Mouse (Mus musculus) brain, embryonic 14.5 days (tissue): ENCODE results near the gene Afdn. TPM values are rescaled to one million over a fixed set of nuclear protein-coding genes. Genes with fewer than 3 reads are reported as not detected.
A peak's percentile ranks its signal among the peaks of the same experiment; 100 is the strongest.

Source experiments
- DNase-seq: peaks from one replicate; pipeline ENCODE4 v3.0.0-alpha.2; 2011; ENCODE audit warnings: low read depth
- CTCF ChIP-seq: fragments of 200-500 bp; IDR thresholded peaks from 2 replicates; pipeline ENCODE4 v1.5.1; 2012; ENCODE audit warnings: inconsistent platforms, mild to moderate bottlenecking, moderate library complexity, borderline replicate concordance; ENCODE audit not compliant: insufficient read depth, insufficient read length; ENCODE audit errors: extremely low read depth
- POLR2A ChIP-seq: fragments of 200-500 bp; IDR thresholded peaks from 2 replicates; pipeline ENCODE4 v1.6.1; 2012; ENCODE audit warnings: mild to moderate bottlenecking, inconsistent platforms, borderline replicate concordance; ENCODE audit not compliant: poor library complexity, insufficient read depth, insufficient read length, severe bottlenecking; ENCODE audit errors: extremely low read depth
- polyA plus RNA-seq: library from polyadenylated mRNA; depleted of rRNA; stranded (reverse); fragments of >200 nt; gene quantifications from 2 replicates; pipeline ENCODE4 v1.2.3, GENCODE M21; 2012

Afdn gene
- polyA plus RNA-seq, 1 experiment = 138 TPM

DNA sequence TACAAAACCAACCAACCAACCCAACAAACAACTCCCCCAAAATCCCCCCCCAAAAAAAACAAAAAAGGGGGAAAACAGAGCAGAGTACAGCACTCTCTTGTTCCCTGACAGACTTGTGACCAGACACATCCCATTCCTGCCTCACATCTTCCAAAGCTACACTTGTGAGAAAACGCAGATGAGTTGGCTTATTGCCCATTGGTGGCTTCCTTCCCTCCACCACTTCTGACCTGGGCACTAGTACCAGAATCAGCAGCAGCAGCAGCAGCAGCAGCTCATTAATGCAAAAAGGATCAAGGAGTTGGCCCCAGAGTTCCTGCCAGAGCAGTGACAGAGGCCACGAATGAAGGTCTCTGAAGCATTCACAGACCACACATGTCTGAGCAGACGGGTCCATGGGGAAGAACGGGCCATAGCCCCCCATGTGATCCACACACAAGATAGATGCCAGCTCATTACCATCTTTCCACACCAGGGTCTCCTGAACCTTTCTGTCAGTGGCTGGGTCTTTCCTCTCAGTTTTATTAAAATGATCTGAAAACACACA, 35.3 kb upstream of the Afdn start:
- peak; percentile 41 for DNase-seq
- TF ChIP-seq CTCF (no peak), POLR2A (no peak)

DNA sequence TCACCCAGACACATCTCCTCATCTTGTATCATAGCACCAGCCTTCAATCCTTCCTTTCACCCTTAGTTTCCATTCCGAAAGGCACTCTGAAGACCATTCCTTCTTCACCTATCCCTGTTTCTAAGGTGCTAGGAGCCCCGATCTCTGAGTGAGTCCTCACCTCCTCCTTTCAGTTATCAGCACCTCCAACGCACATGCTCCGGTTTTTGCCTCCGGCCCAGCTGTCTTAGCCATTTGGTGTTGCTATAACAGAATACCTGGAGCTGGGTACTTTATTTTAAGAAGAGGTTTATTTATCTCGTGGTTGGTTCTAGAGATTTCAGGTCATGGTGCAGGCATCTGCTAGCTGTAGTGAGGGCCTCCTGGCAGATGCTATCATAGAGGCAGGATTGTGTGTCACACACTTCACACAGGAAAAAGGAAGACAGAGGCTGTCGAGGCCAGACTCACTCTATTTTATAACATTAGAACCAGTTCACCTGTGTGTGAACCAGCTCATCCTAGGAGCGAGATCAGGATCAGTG, 33.4 kb upstream of the Afdn start:
- no peak for TF ChIP-seq CTCF
- TF ChIP-seq POLR2A = no peak
- no peak for DNase-seq

DNA sequence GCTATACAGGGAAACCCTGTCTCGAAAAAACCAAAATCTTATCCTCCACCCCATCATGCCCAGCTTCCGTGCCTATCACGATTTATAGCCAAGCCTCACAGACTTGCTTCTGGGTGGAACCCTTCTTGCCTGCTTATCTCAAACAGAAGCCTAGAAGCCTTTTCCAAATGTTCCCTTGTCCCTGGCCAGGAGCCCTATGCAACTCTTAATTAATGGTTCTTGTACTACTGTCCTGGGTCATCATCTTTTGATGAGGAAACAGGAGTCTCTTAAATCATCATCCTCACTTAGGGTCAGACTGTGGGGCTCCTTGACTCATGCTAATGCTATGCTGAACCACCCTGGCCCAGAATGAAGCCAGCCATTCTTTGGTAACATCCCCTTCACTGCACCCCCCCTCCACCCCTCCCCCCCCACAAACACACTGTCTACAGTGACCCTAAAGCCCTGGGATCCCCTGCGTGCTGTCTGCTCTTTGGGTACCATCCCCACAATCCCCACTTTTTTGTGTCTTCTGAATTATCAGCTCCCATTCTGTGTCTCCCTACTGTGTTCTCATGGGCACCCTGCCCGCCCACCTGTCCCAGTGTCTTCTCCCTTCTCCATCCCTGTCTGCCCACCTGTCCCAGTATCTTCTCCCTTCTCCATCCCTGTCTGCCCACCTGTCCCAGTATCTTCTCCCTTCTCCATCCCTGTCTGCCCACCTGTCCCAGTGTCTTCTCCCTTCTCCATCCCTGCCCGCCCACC, 29.2 kb upstream of the Afdn start:
- DNase-seq = no peak
- TF ChIP-seq CTCF = no peak
- no peak for TF ChIP-seq POLR2A

DNA sequence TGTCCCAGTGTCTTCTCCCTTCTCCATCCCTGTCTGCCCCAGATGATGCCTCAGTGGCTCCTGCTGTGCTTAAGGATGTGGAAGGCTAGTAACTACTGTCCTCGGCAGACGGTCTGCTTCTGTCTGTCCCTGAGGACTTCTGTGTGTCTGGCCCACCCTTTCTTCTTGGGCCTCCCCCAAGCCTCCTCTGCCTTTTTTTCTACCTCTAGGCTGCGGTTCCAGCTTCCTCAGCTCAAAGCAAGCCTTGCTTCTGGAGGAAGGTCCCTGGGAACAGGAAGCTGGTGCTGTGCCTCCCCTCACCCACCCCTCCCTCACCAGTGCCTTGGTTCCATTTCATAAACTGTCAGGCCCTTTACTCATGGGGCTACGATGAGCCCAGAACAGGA, 28.6 kb upstream of the Afdn start:
- DNase-seq = no peak
- TF ChIP-seq CTCF = no peak
- TF ChIP-seq POLR2A = no peak

DNA sequence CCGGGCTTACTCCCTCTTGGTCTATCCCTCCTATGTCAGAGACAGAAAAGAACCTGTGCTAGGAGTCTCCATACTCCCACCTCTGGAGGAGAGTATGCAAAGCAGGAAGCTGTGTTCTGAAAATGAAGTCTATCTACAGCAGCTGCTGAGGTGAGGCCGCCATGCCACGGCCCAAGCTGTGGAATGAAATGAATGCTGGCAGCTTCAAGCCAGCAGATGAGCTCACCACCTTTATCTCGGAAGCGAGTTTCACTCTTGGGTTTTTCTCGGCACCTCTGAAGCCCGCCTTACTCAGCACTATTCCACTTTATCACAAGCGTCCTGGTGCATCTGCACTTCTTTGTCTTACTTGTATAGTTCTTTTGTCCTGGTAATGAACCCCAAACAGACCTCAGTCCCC, 27.7 kb upstream of the Afdn start:
- DNase-seq = no peak
- TF ChIP-seq CTCF (no peak), POLR2A (no peak)

DNA sequence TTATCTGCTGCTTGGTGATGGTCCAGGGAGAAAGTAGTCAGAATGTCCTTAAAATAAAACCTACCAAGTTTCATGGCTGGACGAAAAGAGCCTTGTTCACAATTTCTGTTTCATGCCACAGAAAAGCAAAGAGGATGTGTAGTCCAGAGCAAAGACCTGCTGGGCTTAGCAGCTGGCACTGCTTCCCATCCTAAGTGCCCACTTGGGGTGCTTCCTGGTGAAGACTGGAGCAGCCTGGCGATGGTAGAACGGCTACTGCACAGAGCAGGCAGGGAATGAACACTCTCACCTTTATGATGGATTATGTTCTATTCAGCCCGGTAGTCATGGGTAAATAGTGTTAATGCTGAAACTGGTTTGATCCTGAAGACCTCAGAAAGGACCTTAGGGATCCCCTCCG, 26.4 kb upstream of the Afdn start:
- DNase-seq = no peak
- no peak for TF ChIP-seq POLR2A
- no peak for TF ChIP-seq CTCF

DNA sequence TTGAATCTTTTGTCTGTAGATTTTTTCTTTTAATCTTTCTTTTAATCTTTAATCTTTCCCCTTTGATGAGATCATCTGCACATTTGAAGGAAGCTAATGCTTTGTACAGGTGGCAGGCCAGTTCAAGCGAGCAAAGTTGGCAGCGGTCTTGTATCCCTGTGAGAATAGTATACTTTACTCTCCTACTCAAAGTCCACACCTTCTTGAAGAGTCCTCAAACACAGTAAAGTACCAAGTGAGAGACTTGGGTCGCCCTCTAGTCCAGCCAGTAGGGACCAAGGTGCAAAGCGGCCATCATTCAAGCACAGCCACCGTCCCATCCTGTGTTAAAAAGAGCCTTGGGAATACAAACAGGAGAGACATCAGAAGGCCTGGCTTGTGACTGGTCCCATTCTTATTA, 25.3 kb upstream of the Afdn start:
- TF ChIP-seq POLR2A = no peak
- TF ChIP-seq CTCF = no peak
- no peak for DNase-seq

DNA sequence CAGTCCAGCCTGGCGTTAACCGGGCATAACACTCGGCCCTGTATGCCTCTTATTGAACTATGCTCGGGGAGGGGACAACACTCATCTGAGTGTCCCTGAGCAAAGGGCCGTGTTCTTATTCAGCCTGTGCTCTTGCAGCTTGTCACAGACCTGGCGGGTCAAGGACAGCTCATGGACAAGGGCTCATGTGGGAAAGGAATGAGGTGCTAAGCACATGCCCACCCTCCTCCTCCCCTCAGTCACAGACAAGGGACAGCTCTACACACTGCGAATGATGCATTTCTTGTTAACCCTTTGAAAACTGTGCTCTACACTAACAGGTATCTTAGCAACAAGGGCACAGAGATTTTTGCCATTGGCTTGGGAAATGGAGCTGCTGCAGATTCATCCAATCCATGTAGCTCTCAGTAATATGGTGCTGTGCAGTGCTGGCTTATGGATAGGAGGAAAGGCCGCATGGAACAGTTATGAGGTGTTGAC, 24.5 kb upstream of the Afdn start:
- no peak for TF ChIP-seq CTCF
- no peak for TF ChIP-seq POLR2A
- peak; percentile 37 for DNase-seq

DNA sequence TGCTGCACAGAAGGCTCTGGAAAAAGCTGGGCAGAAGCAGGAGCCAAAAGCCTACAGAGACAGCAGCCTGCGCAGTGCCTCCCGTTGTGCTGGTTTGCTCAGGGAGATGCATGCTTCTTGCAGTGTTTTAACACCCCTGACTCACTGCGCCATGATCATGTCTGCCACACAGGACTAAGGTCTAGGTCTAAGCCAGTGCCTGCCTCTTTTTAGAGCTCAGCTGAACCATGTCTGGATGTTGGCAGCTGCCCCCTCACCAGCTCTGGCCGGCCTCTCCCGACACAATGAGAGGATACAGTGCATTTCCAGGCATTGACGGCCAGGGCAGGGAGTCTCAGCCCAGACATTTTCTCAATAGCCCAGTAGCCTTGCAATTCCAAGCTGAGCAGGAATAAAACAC, 23.0 kb upstream of the Afdn start:
- peak; percentile 26 for DNase-seq
- no peak for TF ChIP-seq CTCF
- no peak for TF ChIP-seq POLR2A

DNA sequence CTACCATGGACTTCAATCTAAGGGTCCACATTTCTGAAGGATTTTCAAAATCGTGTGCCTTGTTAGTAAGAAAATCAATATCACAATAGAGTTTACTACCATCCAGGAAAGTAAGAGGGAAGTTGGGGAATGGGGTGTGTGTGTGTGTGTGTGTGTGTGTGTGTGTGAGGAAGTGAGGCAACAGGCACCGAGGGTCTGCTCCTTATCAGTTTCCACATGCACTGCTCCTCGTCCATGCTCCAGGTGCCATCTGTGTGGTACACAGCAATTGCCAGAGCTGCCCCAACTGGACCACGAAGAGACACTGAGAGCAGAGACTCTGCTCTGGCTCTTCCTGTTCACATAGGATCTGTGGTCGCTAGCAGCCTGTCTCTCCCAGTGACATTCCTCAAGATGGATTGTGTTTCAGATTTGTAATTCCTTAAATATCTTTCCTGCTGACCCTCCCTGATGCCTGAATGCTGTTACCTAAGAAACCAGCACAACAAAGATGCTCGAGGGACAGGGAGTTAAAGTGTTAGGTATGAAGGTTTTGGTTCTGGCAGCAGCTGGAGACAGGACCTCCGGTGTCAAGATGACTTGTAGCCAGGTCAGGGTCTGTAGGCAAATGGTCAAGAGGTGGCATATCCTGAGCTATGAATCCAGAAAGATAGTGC, 22.1 kb upstream of the Afdn start:
- TF ChIP-seq POLR2A (no peak), CTCF (no peak)

DNA sequence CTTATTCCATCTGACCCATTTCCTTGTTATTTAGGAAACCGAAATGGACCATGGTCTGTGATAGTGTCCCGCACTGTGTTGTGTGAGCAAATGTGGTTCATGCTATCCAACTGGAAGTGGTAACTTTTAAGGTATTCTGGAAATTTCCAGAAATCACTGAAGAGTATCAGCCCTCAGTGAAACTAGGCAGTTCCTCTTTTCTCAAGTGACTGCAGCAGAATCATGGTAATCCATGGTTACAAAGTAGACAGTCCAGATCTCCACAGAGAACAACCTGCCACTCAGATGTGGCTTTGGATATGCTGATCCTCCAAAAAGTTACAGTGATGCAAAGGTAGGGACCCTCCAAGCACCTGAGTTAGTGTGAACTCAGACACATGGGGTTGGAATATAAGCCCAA, 21.4 kb upstream of the Afdn start:
- DNase-seq = no peak
- TF ChIP-seq CTCF (no peak), POLR2A (no peak)

More for the DNA sequence above, 22.1 kb upstream of the Afdn start:
- no peak for DNase-seq

DNA sequence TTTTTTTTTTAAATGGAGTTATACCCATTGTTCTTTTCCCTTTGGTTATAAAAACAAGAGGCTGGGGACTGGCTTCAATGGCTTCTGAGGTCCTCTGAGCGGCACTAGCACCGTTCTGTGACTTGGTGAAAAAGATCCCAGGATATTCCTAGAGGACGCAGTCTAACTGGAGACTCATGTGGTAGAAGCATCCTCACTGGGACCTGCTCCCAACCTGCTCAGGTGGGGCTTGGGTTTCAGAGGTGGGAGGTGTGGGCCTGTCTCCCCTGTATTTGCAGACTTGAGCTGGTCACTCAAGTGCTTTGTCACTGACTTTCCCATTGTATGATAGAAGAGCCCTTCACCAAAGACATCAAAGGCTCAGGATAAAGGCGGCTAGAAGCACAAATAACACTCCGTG, 20.4 kb upstream of the Afdn start:
- DNase-seq = no peak
- no peak for TF ChIP-seq POLR2A
- TF ChIP-seq CTCF = no peak

DNA sequence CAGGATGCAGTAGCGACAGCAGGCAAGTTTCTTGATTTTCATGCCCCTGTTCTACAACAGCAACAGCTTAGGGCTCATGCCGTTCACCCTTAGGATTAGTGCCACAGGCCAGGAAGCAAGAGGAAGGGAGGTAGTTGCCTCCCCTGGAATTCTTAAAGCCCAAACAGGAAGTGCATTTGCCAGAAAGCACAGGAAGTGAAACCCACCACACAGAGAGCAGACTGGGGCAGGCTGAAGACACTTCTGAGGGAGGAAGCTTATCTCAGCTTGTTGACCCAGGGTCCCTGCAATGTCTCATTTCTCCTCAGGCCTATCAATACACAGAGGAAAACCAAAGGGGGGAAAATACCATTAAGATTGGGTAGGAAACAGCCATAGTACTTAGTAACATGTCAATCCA, 19.5 kb upstream of the Afdn start:
- TF ChIP-seq CTCF (no peak), POLR2A (no peak)
- DNase-seq = no peak
